Mouse (Mus musculus): Measurements from ENCODE around the gene Mipep.

DNA sequence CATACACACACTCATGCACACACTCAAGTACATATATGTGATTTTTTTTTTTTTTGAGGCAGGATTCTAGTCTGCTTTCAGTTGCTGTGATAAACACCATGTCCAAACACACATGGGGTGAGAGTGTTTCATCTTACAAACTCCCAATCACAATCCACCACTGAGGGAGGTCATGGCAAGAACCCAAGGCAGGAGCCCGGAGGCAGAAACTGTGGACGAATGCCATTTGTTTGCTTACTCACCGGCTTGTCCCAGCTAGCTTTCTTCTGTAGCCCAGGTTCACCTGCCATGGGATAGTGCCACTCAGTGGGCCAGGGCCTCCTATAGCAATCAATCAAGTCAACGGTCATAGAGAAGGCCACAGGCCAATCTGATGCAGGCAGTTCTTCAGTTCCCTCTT is 125.0 kb downstream of the Mipep start:
- TF ChIP-seq GABPA (IDR thresholded peaks at IDR 0.05; ENCODE audit: low read depth, low read length) (no peak), POLR2A (IDR thresholded peaks at IDR 0.05; ENCODE audit: control insufficient read depth in 1 of 2, insufficient read depth in 1 of 2, low read depth in 1 of 2, low read length in 2 of 2, poor library complexity in 1 of 2) (no peak), CTCF (IDR thresholded peaks at IDR 0.05 in 2 of 3, conservative IDR thresholded peaks at IDR 0.05 in 1 of 3; ENCODE audit: control insufficient read depth in 1 of 3, insufficient read depth in 1 of 3, low read depth in 2 of 3, low read length in 3 of 3, poor library complexity in 1 of 3, severe bottlenecking in 1 of 3) (no peak), ZC3H11A (IDR thresholded peaks at IDR 0.05; ENCODE audit: low read depth, low read length) (no peak), POLR2AphosphoS2 (IDR thresholded peaks at IDR 0.05; ENCODE audit: low read length) (no peak), HCFC1 (IDR thresholded peaks at IDR 0.05; ENCODE audit: low read depth, low read length) (no peak), EP300 (IDR thresholded peaks at IDR 0.05; ENCODE audit: low read depth in 1 of 2, low read length in 2 of 2) (no peak), CHD2 (IDR thresholded peaks at IDR 0.05; ENCODE audit: low read length) (no peak), ZNF384 (IDR thresholded peaks at IDR 0.05; ENCODE audit: low read depth, low read length) (no peak), USF1 (IDR thresholded peaks at IDR 0.05; ENCODE audit: low read depth, low read length) (no peak), UBTF (IDR thresholded peaks at IDR 0.05; ENCODE audit: borderline replicate concordance, insufficient read depth, low read depth, low read length) (no peak), TCF12 (IDR thresholded peaks at IDR 0.05; ENCODE audit: low read depth, low read length) (no peak)

Measured in MEL (cell line).